Mouse (Mus musculus) c-Kit-positive CD71-negative TER-119-negative erythroid progenitor cells, embryonic 14.5 days (primary cell): ENCODE measurements around the gene Cox5a.

Source experiments
- DNase-seq: peaks from one replicate; pipeline ENCODE4 v3.0.0-alpha.2; 2013; ENCODE audit warnings: low read depth

Gene Cox5a

DNA sequence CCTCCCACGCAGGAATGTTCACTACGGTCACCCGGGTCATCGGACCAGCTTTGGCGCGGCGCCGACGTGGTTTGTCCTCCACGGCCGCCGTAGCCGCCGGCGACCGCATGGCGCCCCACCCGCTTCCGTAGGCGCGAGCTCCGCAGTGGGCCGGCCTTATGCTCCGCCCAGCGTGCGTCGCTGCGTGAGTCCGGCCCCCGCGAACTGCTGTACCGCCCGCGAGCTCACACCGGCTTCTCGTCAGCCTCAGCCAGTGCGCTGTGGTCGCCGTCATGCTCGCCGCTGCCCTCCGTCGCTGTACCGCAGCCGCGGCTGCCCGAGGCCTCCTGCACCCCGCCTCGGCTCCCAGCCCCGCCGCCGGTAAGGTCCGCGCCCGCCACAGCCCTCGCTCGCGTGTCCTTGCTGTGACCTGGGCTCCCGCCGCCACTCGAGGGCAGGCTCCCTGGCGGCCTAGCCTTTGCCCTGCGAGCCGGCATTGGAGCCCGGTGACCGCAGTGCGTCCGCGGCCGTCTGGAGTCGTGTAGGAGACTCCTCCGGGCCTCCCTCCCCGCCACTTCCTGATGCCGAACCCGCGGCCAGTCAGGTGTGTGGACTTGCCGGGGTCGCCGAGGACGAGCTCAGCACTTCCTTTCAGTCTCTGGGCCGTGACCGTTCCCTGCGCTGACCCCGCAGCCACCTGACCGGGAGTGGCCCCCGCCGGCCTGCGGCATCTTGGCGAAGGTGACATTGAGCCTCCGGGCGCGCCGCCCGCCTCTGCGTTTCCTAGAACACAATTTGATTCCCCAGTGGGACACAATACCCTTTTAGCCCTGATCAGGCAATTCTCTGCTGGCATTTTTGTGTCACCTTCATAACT lies at the start of gene Cox5a:
Gene Cox5a, plus strand, starts transcription at position 219 of the 856 bp plus-strand sequence.
- DNase-seq = peak; percentile 83

DNA sequence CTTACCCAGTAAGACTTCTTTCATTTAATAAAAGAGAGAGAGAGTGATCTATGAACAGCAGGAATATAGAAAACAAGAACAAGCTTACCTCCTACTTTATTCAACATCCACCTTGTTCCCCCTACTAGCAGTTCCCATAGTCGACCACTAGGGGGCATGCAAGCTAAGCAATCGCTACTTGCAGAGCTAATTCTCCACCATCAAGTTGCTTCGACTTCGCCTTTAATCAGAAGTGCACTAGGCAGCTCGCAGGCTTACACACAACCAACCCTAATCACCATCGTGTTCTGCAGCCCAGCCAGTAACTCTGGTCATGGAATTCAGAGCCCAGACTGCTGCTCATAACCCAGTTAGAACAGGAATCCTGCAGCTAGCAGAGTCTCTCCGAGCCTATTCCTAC lies 35.3 kb upstream of the Cox5a start:
- peak; percentile 83 for DNase-seq

DNA sequence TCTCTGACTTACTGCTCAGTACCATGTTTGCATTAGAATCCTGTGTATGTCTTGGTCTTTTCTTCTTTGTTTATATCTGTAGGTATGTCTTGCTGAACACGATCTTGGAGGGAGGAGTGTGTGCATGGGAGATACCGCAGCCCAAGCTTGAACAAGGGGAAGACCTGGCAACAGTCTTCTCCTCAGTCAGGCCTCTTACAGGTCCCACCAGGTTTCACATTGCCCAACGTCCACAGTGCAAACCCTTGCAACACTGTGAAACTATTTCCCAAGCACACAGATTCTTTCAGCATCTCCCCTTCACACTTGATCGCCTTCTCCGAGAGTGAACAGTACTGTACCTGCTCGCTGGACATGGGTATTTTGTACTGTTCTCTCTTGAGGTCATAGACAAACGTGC lies 33.3 kb upstream of the Cox5a start:
- DNase-seq = no peak

DNA sequence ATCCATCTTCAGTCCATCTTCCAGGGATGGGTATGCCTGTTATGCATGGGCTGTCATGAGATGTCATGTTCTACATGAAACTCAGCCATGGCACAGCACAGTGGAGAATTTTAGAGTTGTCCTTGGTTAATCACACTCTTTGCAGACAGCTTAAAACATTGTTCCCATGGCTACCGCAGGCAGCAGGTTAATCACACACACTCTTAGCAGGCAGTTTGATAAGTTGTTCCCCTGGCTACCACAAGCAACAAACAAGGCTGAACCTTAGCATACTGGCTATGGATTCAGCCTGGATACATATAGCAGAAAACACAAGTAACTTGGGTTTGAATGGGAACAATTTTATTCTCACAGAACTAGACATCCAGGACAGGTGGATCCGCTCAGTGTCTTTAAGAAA lies 27.5 kb upstream of the Cox5a start:
- no peak for DNase-seq

DNA sequence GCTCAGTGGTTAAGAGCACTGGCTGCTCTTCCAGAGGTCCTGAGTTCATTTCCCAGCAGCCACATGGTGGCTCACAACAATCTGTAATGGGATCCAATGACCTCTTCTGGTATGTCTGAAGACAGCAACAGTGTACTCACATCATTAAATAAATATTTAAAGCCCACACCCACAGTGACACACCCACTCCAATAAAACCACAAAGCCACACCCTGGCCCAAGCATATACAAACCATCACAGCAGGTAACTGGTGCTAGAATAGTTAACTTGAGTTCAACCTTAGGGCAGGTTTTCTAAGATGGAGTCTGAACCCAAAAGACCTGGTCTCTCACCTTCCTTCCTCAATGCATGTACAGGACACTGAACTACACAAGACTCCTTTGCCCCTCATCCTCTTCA lies 26.1 kb upstream of the Cox5a start:
- no peak for DNase-seq

DNA sequence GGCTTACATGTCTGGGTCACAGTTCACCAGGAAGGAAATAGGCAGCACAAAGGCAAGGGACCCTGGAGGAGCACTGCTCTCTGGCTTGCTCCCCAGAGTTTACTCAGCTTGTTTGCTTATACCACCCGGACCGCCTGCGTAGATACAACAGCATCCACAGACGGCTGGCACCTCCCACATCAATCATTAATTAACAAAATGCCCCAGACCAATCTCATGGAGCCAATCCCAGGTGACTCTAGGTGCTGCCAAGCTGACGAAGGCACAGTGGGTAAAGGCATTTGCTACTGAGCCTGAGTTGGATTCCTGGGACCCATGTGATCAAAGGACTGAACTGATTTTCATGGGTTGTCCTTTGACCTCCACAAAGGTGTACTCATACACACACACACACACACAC lies 23.8 kb upstream of the Cox5a start:
- DNase-seq = no peak

DNA sequence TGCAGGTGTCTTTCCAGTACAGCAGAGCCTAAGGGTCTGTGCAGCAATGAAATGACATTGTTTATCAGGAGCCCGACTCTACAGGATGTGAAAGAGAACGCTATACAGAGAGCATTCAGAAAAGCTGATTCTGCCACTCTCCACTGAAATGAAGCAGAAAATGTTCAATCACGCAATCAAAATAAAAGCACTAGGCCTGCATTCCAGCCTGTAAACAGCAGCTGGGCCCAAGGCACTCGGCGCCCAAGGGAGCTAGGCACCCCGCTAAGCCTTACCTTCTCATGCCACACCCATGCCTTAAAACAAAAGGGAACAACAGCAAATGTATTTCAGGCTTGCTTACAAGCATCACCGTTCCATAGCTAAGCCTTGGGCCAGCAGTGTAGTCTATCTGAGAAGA lies 22.5 kb upstream of the Cox5a start:
- no peak for DNase-seq

DNA sequence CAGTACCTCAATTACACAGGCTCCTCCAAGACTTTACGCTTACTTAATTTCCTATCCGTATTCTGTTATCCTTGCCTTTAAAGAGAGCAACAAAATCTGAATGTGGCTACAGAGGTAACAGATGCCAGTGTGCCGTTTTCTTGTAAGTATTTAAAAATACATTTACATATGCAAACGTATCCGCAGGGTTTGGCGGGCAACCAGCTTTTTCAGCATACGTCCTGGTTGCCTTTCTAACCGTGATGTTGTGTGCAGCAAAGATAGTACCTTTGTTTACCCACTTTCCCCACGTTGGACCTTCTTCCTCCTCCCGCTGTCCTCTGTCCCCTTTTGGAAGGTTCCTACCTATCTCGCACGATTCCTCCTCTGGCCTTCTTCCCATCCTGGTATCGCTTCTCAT lies 19.6 kb upstream of the Cox5a start:
- DNase-seq = no peak

DNA sequence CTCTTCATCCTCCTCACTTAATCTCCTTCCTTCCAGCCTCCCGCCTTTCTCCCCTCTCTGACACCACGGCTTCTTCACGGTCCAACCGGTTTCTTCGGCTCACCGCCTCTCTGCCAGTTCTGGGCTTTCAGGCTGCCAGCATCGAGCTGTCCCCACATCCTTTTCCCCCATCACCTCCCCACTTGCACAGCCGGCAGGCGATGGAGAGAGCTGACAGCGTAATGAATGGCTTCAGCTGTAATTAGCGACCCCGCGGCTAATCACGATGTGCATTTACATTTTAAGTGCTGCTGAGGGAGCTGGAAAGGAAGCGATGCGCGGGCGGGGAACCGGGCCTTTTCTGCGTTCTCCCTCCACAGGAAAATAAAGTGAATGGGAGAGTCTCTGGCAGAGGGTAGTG lies 19.2 kb upstream of the Cox5a start:
- DNase-seq = no peak

DNA sequence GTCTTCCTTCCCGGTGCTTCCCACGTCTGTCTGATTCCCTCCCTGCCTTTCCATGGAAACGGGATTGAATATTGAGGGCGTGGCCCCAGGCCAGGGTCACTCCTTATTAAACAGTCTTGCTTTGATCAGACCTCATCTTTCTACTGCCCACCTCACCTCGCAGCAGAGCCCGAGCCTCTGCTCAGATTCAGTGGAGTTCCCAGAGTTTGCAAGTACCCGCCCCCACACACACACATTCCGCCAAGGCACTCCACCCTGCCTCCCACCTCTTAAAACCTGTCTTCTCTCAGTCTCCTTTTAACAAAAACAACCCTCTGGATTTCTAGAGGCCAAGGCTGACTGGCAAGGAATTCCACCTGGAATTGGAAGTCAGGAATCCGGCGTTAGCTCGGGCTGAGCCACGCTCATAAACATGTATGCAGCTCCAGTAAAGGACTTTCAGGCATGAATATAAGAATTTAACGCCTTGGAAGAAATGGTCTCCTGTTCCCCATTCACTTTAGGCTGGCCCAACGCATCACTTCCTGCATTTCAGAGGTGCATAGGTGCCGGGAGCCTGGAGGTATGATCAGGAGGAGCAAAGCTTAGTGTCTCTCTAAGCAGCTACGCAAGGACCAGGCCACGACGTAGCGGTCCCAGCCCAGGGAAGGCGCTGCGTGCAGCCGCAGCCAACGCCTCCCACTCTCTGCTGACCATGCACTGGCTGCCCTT lies 18.0 kb upstream of the Cox5a start:
- DNase-seq = no peak

DNA sequence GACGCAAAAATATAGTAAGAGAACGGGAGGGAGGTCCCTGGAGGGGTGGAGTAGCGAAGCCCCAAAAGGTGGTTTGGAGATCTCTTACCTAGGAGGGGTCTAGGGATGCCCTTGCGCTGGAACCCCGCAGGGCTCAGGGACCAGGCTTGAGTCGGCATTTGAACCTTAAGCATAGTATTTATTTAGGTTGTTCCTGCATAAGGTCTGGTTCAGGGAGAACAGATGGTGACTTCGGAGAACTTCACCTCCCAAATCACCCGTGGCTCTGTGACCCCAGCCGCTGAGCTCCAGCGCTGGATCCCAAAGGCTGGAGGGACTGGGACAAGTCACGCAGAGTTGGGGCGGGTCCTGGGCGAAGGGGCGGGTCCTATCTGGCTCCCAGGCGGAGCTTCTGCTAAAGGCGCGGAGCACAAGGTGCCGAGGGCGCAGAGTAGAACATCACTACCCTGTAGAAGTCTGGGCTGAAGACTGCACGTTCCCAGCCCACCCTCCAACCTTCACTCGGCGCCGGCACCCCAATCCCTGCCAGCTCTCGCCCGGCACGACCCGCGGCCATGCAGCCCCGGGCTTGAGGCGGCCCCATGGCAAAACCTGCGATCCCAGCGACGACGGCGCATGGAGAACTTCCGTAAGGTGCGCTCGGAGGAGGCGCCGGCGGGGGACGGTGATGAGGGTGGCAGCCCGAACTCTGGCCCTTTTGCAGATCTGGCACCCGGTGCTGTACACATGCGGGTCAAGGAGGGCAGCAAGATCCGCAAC lies 17.3 kb upstream of the Cox5a start, which contains the start of gene Rpp25:
Gene Rpp25, plus strand, starts transcription at position 405 of the 759 bp plus-strand sequence.
- DNase-seq = no peak

DNA sequence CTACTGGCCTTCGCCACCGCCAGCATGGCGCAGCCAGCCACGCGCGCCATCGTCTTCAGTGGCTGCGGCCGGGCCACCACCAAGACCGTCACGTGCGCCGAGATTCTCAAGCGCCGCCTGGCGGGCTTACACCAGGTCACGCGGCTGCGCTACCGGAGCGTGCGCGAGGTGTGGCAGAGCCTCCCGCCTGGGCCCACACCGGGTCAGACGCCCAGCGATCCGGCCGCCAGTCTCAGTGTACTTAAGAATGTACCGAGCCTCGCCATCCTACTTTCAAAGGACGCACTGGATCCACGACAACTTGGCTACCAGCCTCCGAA lies 16.7 kb upstream of the Cox5a start:
- no peak for DNase-seq

DNA sequence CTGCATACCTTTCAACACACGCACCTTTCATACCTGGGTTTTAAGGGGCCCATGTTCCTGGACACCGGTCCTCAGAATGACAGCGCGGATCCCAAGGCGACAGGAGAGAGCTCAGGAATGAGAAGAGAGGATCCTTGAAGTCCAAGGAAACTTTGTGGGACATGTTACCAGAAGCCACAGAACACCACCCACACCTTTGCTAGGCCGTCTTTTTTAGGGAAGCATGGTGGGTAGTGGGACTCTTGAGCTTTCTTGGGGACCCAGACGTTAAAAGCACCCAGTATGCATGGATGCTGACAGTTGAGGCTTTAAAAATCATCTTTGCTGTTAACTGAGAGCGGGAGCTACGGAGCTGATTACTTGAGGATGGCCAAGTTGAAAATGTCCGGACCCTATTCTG lies 16.2 kb upstream of the Cox5a start:
- DNase-seq = no peak

DNA sequence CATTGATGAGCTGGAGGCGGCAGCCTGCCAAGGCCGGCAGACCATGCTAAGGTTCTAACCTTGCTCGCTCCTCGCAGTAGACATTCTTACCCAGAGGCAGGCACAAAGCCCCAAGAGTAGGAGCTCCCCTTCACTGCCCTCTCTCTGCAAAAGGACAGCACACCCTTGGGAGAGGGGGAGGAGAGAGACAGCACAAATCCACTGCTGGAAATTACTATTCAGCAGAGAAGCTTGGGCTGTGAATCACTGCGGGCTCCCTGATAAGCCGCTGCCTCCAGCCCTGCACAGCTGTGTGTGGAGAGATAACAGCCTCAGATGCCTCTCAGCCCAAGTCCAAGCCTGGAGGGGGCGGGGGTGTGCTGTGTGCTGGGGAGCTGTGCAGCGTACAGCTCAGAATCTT lies 15.4 kb upstream of the Cox5a start:
- DNase-seq = peak; percentile 68

DNA sequence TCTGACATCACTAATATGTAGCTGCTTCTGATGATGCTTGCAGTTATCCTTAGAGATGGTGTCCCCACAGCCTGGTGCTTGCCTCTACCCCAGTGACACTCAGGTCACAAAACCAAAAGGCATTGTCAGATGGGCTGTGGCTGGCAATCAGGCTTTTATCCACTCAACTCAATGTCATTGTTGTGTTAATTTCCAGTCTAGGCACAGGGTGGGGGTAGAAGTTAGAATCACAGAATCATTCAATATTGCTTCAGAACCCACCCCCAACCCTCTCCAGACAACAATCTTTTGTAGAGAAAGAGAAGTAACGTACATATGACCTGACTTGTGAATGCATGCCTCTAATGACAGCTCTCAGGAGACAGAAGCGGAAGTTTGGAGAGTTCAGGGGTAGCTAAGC lies 10.5 kb upstream of the Cox5a start:
- DNase-seq = no peak

DNA sequence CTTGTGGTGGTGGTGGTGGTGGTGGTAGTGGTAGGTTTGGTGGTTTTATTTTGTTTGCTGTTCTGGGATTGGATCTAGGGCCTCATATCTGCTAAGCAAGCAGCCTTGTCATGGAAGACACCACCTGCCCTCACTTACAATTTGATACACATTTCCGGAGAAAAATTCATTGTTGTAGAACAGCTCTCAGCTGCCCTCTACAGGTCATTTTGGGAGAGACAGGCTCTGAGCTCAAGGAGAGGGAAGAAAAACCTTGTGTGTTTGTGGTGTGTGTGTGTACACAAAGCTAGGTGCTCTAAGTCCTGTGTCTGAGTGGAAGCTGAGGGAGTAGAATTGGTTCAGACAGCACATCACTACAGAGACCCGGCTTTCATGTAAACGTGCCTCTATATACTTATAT lies 4.0 kb upstream of the Cox5a start:
- DNase-seq = peak; percentile 69

DNA sequence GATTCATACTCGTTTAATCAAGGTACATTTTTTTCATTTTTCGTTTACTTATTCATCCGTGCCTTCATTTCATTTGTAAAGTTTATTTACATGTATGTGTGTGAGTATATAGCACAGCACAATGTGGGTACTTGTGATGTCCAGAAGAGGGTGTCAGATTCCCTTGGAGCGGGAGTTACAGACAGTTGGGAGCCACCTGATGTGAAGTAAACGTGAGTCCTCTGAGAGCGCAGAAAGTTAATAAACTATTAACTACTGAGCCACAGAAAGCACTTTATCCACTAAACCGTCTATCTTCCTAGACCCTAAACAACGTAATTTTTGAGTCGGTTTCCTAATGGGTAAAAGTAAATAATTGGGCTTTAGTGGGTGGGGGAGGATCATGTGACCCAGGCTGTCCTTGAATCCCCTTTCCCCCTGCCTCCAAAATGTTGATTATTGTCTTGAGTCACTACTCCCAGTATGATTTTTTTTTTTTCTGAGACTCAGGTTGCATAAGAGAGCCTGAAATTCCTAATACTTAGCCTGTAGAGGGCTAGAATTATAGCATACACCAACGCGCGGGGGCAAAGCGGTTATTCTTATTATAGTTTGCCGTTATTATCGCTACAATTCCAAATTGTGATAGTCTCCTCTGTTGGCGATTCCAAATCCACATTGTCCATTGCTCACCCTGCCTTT lies 559 bp upstream of the Cox5a start:
- DNase-seq = no peak

DNA sequence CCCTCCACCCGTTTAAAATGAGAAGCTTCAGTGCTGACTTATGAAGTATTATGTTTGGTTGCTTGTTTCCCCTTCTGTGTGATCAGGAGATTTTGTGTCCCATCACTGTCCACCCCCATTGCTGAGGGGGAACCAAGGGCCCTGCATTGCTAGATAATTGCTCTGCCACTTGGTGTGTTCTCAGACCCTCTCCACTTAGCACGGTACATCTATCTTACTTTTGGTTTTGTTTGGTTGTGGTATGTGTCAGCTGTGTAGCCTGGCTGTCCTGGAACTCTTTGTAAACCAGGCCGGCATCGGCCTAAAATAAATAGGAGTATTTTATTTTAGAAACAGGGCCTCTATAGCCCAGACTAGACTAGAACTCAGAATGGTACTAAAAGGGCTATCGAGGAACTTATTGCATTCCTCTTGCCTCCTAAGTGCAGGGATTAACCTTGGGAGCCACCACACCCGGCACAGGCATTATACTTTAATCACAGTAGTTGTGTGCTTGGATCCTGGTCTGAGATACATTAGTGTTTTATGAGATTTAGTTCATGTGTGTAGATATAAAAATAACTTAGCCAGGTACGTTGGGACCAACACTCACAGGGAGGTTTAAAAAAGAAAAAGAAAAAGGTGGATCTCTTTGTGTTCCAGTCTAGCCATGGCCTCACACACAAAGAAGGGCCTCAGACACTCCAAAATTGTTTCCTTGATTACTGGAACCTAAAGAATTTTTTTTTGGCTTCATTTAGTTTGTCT lies 1.2 kb downstream of the Cox5a start:
- DNase-seq = no peak

DNA sequence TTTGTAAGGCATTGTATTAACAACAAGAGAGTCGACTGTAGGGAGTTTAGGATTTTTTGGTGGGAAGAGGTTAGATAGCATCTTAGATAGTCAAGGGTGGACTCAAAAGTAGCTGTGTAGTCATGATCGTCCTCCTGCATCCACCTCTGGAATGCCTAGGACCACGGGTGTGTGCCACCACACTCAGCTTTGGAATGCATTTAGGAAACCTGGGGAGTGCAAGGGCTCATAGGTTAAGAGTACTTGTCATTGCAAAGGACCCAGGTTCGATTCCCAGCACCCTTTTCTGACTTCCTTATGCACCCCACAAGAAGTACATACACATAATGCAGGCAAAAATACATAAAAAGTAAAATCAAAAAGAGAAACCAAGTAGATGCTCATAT lies 1.8 kb downstream of the Cox5a start:
- DNase-seq = no peak

DNA sequence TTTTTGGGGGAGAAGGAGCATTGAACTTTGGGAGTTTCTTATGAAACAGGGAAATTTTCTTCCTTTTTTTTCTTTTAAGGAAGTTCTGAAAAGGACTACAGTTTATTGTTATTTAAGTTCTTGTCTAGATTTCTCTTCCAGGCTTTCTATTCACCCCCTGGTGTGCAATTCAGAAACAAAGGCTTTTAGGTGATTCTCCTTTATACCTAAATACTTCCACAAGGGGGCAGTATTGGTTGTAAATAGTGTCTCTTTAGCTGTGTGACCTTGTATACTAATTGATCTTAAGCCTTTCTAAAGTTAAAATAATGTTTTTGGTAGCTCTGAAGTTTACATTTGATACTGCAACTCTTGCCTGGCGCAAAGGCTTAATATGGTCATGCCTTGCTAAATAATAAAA lies 2.7 kb downstream of the Cox5a start:
- peak; percentile 61 for DNase-seq

DNA sequence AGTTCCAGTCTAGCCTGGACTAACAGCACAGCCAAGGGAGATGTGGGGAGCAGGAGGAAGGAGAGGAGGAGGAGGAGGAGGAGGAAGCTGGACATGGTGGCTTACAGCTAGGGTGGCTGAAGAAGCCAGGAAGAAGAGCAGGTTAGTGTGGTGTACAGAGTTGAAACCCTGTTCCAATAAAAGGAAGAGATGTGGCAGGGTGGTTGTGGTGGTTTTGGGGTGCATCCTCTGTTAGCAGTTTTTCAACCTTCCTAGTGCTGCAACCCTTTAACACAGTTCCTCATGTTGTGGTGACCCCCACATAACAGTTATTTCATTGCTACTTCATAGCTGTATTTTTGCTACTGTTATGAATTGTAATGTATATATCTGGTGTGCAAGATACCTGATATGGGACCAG lies 3.4 kb downstream of the Cox5a start:
- no peak for DNase-seq

DNA sequence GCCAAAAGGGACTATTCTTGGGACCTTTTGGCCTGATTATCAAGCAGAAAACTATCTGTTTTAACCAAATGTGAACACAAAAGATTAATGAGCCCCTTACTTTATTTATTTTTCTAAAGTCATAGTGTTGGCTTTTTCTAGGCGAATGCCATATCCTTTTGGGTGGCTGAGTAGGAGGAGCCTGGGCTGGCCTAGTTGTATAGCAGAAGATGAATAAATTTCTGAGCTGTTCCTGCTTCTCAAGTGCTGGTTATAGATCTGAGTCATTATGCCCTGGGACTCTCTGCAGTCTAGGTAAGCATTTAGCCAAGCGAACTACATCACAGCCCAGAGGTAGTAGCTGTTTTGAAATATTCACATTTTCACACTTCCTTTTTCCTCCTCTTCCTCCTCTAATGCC lies 4.4 kb downstream of the Cox5a start:
- DNase-seq = no peak
